Mouse (Mus musculus) embryonic fibroblast, embryonic 13.5 days (primary cell): ENCODE measurements at regions not wholly inside any gene's neighbourhood (a gene's known extent, or its start where the extent isn't known, plus 50 kb on each side); places are given as distances from the start of the nearest gene placed in this dataset.

Experiments
- CTCF ChIP-seq: IDR thresholded peaks from 2 replicates; pipeline ENCODE4 v1.5.1; 2011; ENCODE audit warnings: mild to moderate bottlenecking, control low read depth, low read length, moderate library complexity, borderline replicate concordance; ENCODE audit not compliant: insufficient read depth
- POLR2A ChIP-seq: IDR thresholded peaks from 2 replicates; pipeline ENCODE4 v1.6.1; 2011; ENCODE audit warnings: low read depth, mild to moderate bottlenecking, control low read depth, low read length, moderate library complexity

GRCm38 (mm10) chr6:94783471-94783870, 83.5 kb upstream of the Lrig1 start:
- no peak for TF ChIP-seq CTCF
- no peak for TF ChIP-seq POLR2A
